Mouse (Mus musculus): Measurements from ENCODE around the gene Prr15l. TPM values are rescaled to one million over a fixed set of nuclear protein-coding genes. Genes with fewer than 3 reads are reported as not detected.

The Prr15l gene
- polyA plus RNA-seq, 1 experiment = 8.9 TPM

GRCm38 (mm10) chr11:96976911-96977591, 49.1 kb downstream of the Prr15l start:
- DNase-seq (ENCODE audit: low spot score) = peak; percentile 98

GRCm38 (mm10) chr11:96977606-96978400, 49.9 kb downstream of the Prr15l start:
- no peak for DNase-seq (ENCODE audit: low spot score)

GRCm38 (mm10) chr11:96978401-96979246, 50.7 kb downstream of the Prr15l start:
- no peak for DNase-seq (ENCODE audit: low spot score)

- no peak for DNase-seq (ENCODE audit: low spot score)
Observed at GRCm38 (mm10) chr11:96979329-96979728, 51.4 kb downstream of the Prr15l start.

GRCm38 (mm10) chr11:96980021-96980420, 52.1 kb downstream of the Prr15l start:
- DNase-seq (ENCODE audit: low spot score) = no peak

DNA sequence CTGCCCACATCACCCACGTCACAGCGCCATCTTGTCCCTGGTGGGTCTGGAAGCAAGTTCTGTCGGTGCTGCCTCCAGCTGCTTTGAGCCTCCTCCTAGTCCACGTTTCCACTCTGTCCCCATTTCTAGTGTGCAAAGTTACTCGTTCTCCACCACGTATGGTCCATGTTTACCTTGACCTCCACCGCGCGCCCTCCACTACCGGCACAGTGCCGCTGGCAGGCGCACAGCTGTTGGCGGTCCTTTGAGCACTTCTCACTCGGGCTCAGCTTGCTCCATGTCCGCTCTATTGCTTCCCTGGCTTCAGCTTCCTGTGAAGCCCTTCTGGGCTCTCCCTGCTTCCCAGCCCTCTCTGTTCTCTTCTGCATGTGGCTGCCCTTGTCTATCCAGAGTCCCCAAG, 53.6 kb downstream of the Prr15l start:
- no peak for DNase-seq (ENCODE audit: low spot score)

DNA sequence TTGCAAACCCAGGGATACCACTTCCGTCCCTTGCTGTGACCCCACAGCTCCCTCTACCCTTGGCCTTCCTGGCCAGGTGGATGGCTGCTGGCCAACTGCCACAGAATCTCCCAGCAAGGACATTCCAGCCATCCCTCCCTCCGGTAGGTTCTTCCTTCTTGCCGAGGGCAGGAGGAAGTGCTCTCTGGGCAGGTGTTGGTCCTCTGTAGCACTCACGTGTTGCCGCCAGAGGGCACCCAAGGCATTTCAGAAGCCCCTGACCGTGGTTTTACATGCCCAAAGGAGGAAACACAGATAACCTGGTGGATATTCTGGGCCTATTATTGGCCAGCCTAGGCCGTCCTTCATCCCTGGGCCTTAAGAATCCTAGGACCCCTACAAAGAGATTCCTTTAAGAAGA, 54.5 kb downstream of the Prr15l start:
- no peak for DNase-seq (ENCODE audit: low spot score)

DNA sequence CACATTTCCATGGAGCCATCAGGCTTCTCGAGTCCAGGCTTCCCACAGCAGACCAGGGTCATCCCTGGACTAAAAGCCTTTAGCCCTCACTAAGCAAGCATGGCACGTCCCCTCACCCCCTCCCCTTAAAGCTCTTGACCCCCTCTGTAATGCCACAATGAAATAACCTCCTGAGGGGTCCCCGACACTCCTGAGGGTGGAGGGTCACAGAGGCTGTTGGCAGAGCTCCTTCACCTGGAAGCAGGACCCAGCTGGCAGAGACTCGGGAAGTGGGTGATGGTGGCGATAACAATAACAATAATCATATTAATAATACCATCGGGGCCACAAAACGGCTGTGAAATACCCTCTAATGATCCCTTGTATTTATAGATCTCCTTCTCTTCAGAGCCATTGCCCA, 55.0 kb downstream of the Prr15l start, which contains the start of gene Sp2:
Sp2 (minus strand) TSS at position 101 of the 400 bp plus-strand sequence.
- no peak for DNase-seq (ENCODE audit: low spot score)

- DNase-seq (ENCODE audit: low spot score) = no peak
Observed at GRCm38 (mm10) chr11:96984903-96985302, 57.0 kb downstream of the Prr15l start.

DNA sequence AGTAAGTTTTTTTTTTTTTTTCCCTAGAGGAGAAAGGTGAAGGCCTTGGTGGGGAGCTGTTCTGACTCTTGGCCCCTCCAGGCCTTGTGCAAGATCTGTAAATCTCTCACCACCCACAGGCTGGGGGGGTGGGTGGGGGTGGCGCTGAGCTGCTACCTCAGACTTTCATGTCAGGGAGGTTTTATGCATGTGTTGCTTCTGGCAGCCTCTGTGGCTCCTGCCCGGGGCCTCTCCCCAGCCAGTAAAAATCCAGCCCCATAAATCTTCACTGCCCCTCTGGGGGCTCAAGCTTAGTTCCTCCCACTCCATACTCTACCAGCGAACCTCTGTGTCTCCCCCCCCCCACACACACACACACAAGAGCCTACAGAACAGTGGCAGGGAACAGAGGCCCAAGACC, 58.6 kb downstream of the Prr15l start:
- DNase-seq (ENCODE audit: low spot score) = no peak

Other genes with a start within 250 kb of the Prr15l start
- gene Snx11, start 150.5 kb upstream of the Prr15l start, polyA plus RNA-seq (2012; rRNA removed) = 26.0 and 30.0 TPM in 2 replicates
- gene Cbx1, start 139.0 kb upstream of the Prr15l start, polyA plus RNA-seq (2012; rRNA removed) = 43.6 and 46.4 TPM in 2 replicates
- 120 and 137 TPM in 2 replicates for gene Nfe2l1, start 98.1 kb upstream of the Prr15l start, polyA plus RNA-seq (2012; rRNA removed)
- gene Copz2, start 78.2 kb upstream of the Prr15l start, polyA plus RNA-seq (2012; rRNA removed) = 111 and 117 TPM in 2 replicates
- gene Cdk5rap3, start 11.6 kb upstream of the Prr15l start, polyA plus RNA-seq (2012; rRNA removed) = 46.5 and 47.5 TPM in 2 replicates
- gene Pnpo, start 15.9 kb downstream of the Prr15l start, polyA plus RNA-seq (2012; rRNA removed) = 22.4 and 25.5 TPM in 2 replicates
- 7.7 and 13.9 TPM in 2 replicates for gene Sp2, start 54.9 kb downstream of the Prr15l start, polyA plus RNA-seq (2012; rRNA removed)
- gene Sp6, start 85.3 kb downstream of the Prr15l start, polyA plus RNA-seq (2012; rRNA removed) = 6.7 and 7.6 TPM in 2 replicates
- gene Scrn2, start 101.8 kb downstream of the Prr15l start, polyA plus RNA-seq (2012; rRNA removed) = 10.3 and 12.5 TPM in 2 replicates
- 0.21 and 0.52 TPM in 2 replicates for gene Lrrc46, start 113.3 kb downstream of the Prr15l start, polyA plus RNA-seq (2012; rRNA removed)
- gene Mrpl10, start 113.5 kb downstream of the Prr15l start, polyA plus RNA-seq (2012; rRNA removed) = 60.0 and 63.9 TPM in 2 replicates
- 10.8 and 11.7 TPM in 2 replicates for gene Osbpl7, start 122.5 kb downstream of the Prr15l start, polyA plus RNA-seq (2012; rRNA removed)
- 1.1 and 1.4 TPM in 2 replicates for gene Tbx21, start 187.2 kb downstream of the Prr15l start, polyA plus RNA-seq (2012; rRNA removed)
- 21.3 and 31.5 TPM in 2 replicates for gene Tbkbp1, start 223.4 kb downstream of the Prr15l start, polyA plus RNA-seq (2012; rRNA removed)

Measured in urinary bladder, adult 2 months (tissue).